Mouse (Mus musculus): ENCODE measurements around the gene Amh. TPM values are rescaled to one million over a fixed set of nuclear protein-coding genes. Genes with fewer than 3 reads are reported as not detected.
"Not testable (repeated sequence)": the region's sequence is repeated elsewhere in the genome, so short reads cannot be mapped to it uniquely, and the experiment has no call there.

Amh gene
- polyA plus RNA-seq, 1 experiment from 2014 or later, result 0.10 TPM

DNA sequence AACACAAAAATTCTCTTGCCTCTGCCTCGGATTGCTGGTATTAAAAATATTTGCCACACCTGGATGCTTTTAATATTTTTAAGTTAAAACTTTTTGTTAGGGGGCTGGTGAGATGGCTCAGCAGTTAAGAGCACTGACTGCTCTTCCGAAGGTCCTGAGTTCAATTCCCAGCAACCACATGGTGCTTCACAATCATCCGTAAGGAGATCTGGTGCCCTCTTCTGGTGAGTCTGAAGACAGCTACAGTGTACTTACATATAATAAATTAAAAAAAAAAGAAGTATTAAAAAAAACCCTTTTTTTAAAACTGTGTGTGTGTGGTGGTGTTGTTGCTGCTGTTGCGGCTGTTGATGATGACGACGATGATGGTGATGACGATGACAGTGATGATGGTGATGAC is 12.9 kb downstream of the Amh start:
- 84% methylated on average over 7 of the region's 7 CpGs for WGBS
- not testable (repeated sequence) for H3K27me3 ChIP-seq (replicated peaks; ENCODE audit: control insufficient read depth, insufficient read depth, low read length); H3K9ac ChIP-seq (ENCODE audit: low read length); H3K4me3 ChIP-seq (ENCODE audit: low read depth, low read length); H3K36me3 ChIP-seq (ENCODE audit: control insufficient read depth, insufficient read depth, low read length); H3K9me3 ChIP-seq (replicated peaks; ENCODE audit: control insufficient read depth, low read length); H3K4me1 ChIP-seq (ENCODE audit: control insufficient read depth, insufficient read depth, low read length); H3K4me2 ChIP-seq (ENCODE audit: low read length); H3K27ac ChIP-seq (ENCODE audit: low read depth, low read length); ATAC-seq; DNase-seq (ENCODE audit: low spot score)

DNA sequence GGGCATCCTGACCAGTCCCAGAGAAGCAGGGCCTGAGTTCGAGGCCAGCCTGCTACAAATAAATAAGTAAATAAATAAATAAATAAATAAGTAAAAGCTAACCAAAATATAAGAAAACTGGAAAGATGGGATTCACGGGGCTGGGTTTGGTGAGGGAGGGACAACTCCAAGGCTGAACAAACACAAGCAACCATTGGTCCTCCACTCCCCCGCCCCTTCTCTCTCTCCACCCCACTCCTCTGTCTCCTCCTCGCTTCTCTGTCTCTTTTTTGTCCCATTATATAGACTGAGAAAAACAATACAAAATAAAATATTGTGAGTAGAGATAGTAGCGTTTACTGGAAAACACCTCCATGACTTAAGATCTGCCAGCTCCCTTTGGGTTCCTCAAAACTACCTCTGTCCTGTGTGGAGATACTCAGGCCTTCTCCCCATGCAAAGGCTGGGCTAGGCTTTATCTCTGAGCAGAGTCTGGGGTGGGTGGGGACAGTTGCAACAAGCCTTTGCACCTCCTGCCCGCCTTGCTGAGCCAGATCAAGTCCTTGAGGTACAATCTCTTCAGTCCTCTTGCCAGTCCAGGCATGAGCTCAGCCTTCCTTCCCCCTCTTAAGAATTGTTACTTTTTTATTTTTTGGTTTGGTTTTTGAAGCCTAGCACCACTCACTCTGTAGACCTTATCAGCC is 13.7 kb downstream of the Amh start:
- no peak overlapping the region for H3K27ac ChIP-seq (ENCODE audit: low read depth, low read length)
- no peak overlapping the region for H3K4me3 ChIP-seq (ENCODE audit: low read depth, low read length)
- WGBS, result 59% methylated on average over 6 of the region's 6 CpGs
- no peaks in the 10 kb centered on the region for H3K36me3 ChIP-seq (ENCODE audit: control insufficient read depth, insufficient read depth, low read length)
- no peaks in the 10 kb centered on the region for H3K27me3 ChIP-seq (replicated peaks; ENCODE audit: control insufficient read depth, insufficient read depth, low read length)
- no peak overlapping the region for H3K9ac ChIP-seq (ENCODE audit: low read length)
- DNase-seq (ENCODE audit: low spot score), result no peak
- no peak for ATAC-seq
- no peak overlapping the region for H3K4me2 ChIP-seq (ENCODE audit: low read length)
- H3K4me1 ChIP-seq (ENCODE audit: control insufficient read depth, insufficient read depth, low read length), result no peaks in the 10 kb centered on the region
- no peaks in the 10 kb centered on the region for H3K9me3 ChIP-seq (replicated peaks; ENCODE audit: control insufficient read depth, low read length)

DNA sequence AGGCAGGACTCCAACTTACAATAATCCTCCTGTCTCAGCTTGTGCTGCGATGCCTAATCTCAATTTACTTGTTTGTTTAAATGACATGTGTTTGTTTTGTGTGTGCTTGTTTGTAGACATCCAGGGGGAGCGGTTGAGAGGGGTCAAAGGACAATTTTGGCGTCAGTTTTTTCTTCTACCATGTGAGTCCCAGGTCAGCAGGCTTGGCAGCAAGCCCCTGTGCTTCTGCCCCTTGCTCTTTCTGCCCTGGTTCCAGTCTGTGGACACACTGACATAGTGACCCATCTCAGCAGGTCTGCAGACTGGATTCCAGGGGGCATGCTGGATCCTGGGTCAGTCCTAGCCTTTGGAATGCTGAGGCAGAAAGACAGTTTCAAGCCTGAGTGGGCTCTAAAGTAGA is 14.4 kb downstream of the Amh start:
- Histone ChIP-seq H3K36me3 (ENCODE audit: control insufficient read depth, insufficient read depth, low read length) (no peaks in the 10 kb centered on the region), H3K4me2 (ENCODE audit: low read length) (no peak overlapping the region), H3K4me1 (ENCODE audit: control insufficient read depth, insufficient read depth, low read length) (no peaks in the 10 kb centered on the region), H3K4me3 (ENCODE audit: low read depth, low read length) (no peak overlapping the region), H3K27ac (ENCODE audit: low read depth, low read length) (no peak overlapping the region), H3K9me3 (replicated peaks; ENCODE audit: control insufficient read depth, low read length) (no peaks in the 10 kb centered on the region), H3K9ac (ENCODE audit: low read length) (no peak overlapping the region), H3K27me3 (replicated peaks; ENCODE audit: control insufficient read depth, insufficient read depth, low read length) (no peaks in the 10 kb centered on the region)
- no peak for ATAC-seq
- WGBS, result 51% methylated on average over 3 of the region's 3 CpGs
- no peak for DNase-seq (ENCODE audit: low spot score)

DNA sequence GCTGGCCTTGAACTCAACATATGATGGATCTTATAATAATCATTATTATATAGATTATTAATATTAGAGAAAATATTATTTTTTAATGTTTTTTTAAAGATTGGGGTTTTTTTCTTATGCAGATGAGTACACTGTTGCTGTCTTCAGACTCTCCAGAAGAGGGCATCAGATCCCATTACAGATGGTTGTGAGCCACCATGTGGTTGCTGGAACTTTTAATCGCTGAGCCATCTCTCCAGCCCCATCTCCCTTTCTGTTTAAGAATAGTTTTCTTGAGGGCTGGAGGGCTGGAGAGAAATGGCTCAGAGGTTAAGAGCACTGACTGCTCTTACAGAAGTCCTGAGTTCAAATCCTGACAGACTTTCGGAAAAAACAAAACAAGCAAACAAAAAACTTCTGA is 16.9 kb downstream of the Amh start:
- WGBS, result 48% methylated on average over 2 of the region's 2 CpGs

DNA sequence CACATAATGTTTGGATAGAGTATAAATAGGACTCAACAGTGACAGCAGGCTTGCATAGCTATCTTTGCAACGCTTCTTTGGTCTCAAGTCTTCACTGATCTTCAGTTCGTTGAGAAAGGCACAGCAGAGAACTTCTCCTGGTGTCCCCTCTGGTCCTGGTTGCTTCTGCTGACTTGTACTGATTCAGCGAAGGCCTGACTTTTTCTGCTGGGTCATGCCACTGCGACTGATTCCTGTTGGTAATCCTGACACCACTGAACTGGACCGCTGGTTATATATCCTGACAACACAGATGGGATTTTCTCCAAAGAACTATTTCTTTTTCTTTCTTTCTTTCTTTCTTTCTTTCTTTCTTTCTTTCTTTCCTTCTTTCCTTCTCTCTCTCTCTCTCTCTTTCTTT is 17.5 kb downstream of the Amh start:
- ATAC-seq (no peak), DNase-seq (ENCODE audit: low spot score) (no peak)
- Histone ChIP-seq H3K4me3 (ENCODE audit: low read depth, low read length) (no peak overlapping the region), H3K27me3 (replicated peaks; ENCODE audit: control insufficient read depth, insufficient read depth, low read length) (no peaks in the 10 kb centered on the region), H3K36me3 (ENCODE audit: control insufficient read depth, insufficient read depth, low read length) (no peaks in the 10 kb centered on the region), H3K27ac (ENCODE audit: low read depth, low read length) (no peak overlapping the region), H3K9ac (ENCODE audit: low read length) (no peak overlapping the region), H3K4me1 (ENCODE audit: control insufficient read depth, insufficient read depth, low read length) (peaks cover under 1% of the 10 kb centered on the region), H3K9me3 (replicated peaks; ENCODE audit: control insufficient read depth, low read length) (no peaks in the 10 kb centered on the region), H3K4me2 (ENCODE audit: low read length) (no peak overlapping the region)
- WGBS, result 91% methylated on average over 5 of the region's 5 CpGs

More for the DNA sequence above, 16.9 kb downstream of the Amh start:
- H3K4me1 ChIP-seq (ENCODE audit: control insufficient read depth, insufficient read depth, low read length), result no peaks in the 10 kb centered on the region
- no peak overlapping the region for H3K4me2 ChIP-seq (ENCODE audit: low read length)
- DNase-seq (ENCODE audit: low spot score), result peak; percentile 60
- H3K9me3 ChIP-seq (replicated peaks; ENCODE audit: control insufficient read depth, low read length), result no peaks in the 10 kb centered on the region
- no peak overlapping the region for H3K4me3 ChIP-seq (ENCODE audit: low read depth, low read length)
- H3K27ac ChIP-seq (ENCODE audit: low read depth, low read length), result no peak overlapping the region
- H3K27me3 ChIP-seq (replicated peaks; ENCODE audit: control insufficient read depth, insufficient read depth, low read length), result no peaks in the 10 kb centered on the region
- H3K36me3 ChIP-seq (ENCODE audit: control insufficient read depth, insufficient read depth, low read length), result no peaks in the 10 kb centered on the region
- no peak for ATAC-seq
- H3K9ac ChIP-seq (ENCODE audit: low read length), result no peak overlapping the region

DNA sequence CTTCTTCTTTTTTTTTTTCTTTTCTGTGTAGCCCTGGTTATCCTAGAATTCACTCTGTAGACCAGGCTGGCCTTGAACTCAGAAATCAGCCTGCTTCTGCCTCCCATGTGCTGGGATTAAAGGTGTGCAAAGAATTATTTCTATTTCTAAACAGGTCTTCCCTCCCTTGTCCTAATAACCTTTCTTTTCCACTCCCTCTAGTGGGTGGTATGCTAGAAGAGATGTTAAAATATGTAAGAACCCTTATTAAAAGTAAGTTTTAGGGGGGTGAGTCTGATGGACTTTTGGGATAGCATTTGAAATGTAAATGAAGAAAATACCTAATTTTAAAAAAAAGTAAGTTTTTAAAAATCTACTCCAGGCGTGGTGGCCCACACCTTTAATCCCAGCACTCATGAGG is 18.3 kb downstream of the Amh start:
- ATAC-seq (no peak), DNase-seq (ENCODE audit: low spot score) (no peak)
- Histone ChIP-seq H3K4me3 (ENCODE audit: low read depth, low read length) (no peak overlapping the region), H3K9me3 (replicated peaks; ENCODE audit: control insufficient read depth, low read length) (no peaks in the 10 kb centered on the region), H3K27ac (ENCODE audit: low read depth, low read length) (no peak overlapping the region), H3K4me2 (ENCODE audit: low read length) (no peak overlapping the region), H3K9ac (ENCODE audit: low read length) (no peak overlapping the region), H3K4me1 (ENCODE audit: control insufficient read depth, insufficient read depth, low read length) (peaks cover 5% of the 10 kb centered on the region), H3K27me3 (replicated peaks; ENCODE audit: control insufficient read depth, insufficient read depth, low read length) (no peaks in the 10 kb centered on the region), H3K36me3 (ENCODE audit: control insufficient read depth, insufficient read depth, low read length) (0 out of 2 replicates have a peak, but pooled peaks cover under 1% of the 10 kb centered on the region)
- WGBS, result 74% methylated on average over 1 of the region's 1 CpGs

DNA sequence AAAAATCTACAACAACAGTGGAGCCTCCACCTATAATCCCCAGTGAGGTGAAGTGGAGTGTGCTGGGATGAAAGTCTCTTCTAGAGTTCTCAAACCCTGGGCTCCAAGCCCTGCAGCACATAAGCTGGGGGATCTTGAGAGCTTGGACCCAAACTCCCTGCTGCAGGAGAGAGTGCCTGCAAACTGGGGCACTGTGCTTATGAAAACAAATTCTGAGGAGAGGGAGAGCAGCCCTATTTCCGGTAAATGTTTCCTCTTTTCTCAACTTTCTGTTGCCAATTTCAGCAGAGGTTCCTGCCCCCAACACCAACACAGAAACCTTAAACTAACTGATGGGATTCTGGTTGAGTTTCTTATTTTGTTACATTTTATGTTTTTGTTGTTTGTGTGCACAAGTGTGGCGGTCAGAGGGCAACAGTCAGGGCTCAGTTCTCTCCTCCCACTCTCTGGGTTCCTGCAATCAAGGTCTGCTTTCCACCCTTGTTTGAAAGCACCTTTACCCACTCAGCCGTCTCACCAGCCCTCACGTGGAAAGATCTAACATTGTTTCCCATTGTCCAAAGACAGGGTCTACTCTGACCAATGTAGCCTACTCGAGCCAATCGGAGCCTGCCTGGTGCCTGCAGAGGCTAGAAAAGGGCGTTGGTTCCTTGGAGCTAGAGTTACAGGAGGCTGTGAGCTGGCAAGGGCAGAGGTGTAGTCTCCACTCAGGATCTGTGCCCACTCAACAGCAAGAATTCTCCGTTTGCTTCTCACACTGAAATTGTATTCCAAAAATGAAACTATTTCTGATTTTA is 19.0 kb downstream of the Amh start:
- no peaks in the 10 kb centered on the region for H3K27me3 ChIP-seq (replicated peaks; ENCODE audit: control insufficient read depth, insufficient read depth, low read length)
- H3K9me3 ChIP-seq (replicated peaks; ENCODE audit: control insufficient read depth, low read length), result no peaks in the 10 kb centered on the region
- H3K9ac ChIP-seq (ENCODE audit: low read length), result no peak overlapping the region
- H3K27ac ChIP-seq (ENCODE audit: low read depth, low read length), result no peak overlapping the region
- no peak overlapping the region for H3K4me3 ChIP-seq (ENCODE audit: low read depth, low read length)
- H3K4me2 ChIP-seq (ENCODE audit: low read length), result no peak overlapping the region
- DNase-seq (ENCODE audit: low spot score) (no peak), ATAC-seq (no peak)
- peaks cover 5% of the 10 kb centered on the region; the same call in 1 of the 2 replicates for H3K36me3 ChIP-seq (ENCODE audit: control insufficient read depth, insufficient read depth, low read length)
- peaks cover 5% of the 10 kb centered on the region for H3K4me1 ChIP-seq (ENCODE audit: control insufficient read depth, insufficient read depth, low read length)
- WGBS, result 69% methylated on average over 8 of the region's 8 CpGs

DNA sequence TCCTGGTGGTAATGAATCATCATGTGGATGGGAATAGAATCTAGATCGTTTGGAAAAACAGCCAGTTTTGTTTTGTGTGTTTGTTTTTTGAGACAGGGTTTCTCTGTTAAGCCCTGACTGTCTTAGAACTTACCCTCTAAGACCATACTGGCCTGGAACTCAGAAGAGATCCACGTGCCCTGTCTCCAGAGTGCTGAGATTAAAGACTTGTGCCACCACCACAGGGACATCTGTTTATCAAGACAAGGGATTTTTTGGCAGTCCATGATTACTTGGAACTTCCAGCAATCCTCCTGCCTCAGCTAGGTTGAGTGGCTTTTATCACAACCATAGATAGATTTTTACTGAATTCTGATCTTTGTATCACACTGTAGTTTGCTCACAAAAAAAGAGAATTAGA is 19.8 kb downstream of the Amh start:
- 78% methylated on average over 2 of the region's 2 CpGs for WGBS

More for the DNA sequence above, 19.8 kb downstream of the Amh start:
- H3K27me3 ChIP-seq (replicated peaks; ENCODE audit: control insufficient read depth, insufficient read depth, low read length), result no peaks in the 10 kb centered on the region
- peaks cover 13% of the 10 kb centered on the region for H3K36me3 ChIP-seq (ENCODE audit: control insufficient read depth, insufficient read depth, low read length)
- no peak overlapping the region for H3K4me2 ChIP-seq (ENCODE audit: low read length)
- H3K9me3 ChIP-seq (replicated peaks; ENCODE audit: control insufficient read depth, low read length), result no peaks in the 10 kb centered on the region
- no peak overlapping the region for H3K9ac ChIP-seq (ENCODE audit: low read length)
- DNase-seq (ENCODE audit: low spot score) (no peak), ATAC-seq (no peak)
- H3K4me3 ChIP-seq (ENCODE audit: low read depth, low read length), result no peak overlapping the region
- no peak overlapping the region for H3K27ac ChIP-seq (ENCODE audit: low read depth, low read length)
- peaks cover 5% of the 10 kb centered on the region for H3K4me1 ChIP-seq (ENCODE audit: control insufficient read depth, insufficient read depth, low read length)

All from forebrain, embryonic 14.5 days (tissue).